Mouse (Mus musculus): Measurements from ENCODE around the gene Amotl1.

- TF ChIP-seq CTCF (IDR thresholded peaks at IDR 0.05; ENCODE audit: insufficient read depth, low read length) (no peak), POLR2A (IDR thresholded peaks at IDR 0.05; ENCODE audit: borderline replicate concordance, extremely low read depth, low read depth, low read length) (no peak)
Measured at GRCm38 (mm10) chr9:14642251-14643021, 2.4 kb downstream of the Amotl1 start.
